Mouse (Mus musculus): ENCODE measurements at regions not wholly inside any gene's neighbourhood (a gene's known extent, or its start where the extent isn't known, plus 50 kb on each side); places are given as distances from the start of the nearest gene placed in this dataset.

DNA sequence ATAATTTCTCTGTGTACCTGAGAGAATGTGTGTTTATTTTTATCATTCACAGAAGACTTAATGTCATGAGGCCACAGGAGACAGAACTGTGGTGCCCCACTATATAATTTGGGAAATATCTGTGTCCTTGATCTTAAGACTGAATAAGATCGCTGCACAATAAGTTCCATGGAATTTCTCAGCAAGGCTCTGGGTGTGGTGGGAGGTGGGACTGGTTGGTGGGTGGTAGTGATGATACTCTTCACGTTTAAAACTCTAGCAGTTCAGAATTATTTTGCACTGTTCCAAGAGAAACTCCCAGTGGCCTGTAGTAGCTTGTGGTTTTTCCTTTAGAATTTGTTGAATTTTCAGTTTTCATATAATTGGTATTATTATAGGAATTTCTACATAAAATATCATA lies 307.4 kb upstream of the Fat3 start:
- Histone ChIP-seq H3K79me2 (ENCODE audit: control insufficient read depth, insufficient read depth, low read length, poor library complexity) (no peaks in the 10 kb centered on the region), H3K27ac (ENCODE audit: control insufficient read depth, low read depth, low read length) (no peak overlapping the region), H3K27me3 (ENCODE audit: control insufficient read depth in 1 of 2, insufficient read depth in 2 of 2, low read length in 2 of 2) (no peaks in the 10 kb centered on the region), H3K9me3 (replicated peaks; ENCODE audit: insufficient read depth, low read length) (no peaks in the 10 kb centered on the region), H3K4me1 (ENCODE audit: control insufficient read depth in 1 of 2, insufficient read depth in 2 of 2, low read length in 2 of 2) (no peaks in the 10 kb centered on the region), H3K4me3 (ENCODE audit: control insufficient read depth in 1 of 2, insufficient read depth in 1 of 2, low read depth in 2 of 2, low read length in 2 of 2) (no peak overlapping the region), H3K36me3 (ENCODE audit: control insufficient read depth in 1 of 2, insufficient read depth in 2 of 2, low read length in 2 of 2) (no peaks in the 10 kb centered on the region), H3K9ac (ENCODE audit: control insufficient read depth, low read depth, low read length, poor library complexity, severe bottlenecking) (no peak overlapping the region)
- TF ChIP-seq MYB (IDR thresholded peaks at IDR 0.05; ENCODE audit: low read depth, low read length), result no peak
- no peak for TF ChIP-seq GABPA (IDR thresholded peaks at IDR 0.05; ENCODE audit: low read depth, low read length)
- no peak for DNase-seq (ENCODE audit: low read depth, low spot score)

- Histone ChIP-seq H3K4me3 (ENCODE audit: control insufficient read depth in 1 of 2, insufficient read depth in 1 of 2, low read depth in 2 of 2, low read length in 2 of 2) (no peak overlapping the region), H3K36me3 (ENCODE audit: control insufficient read depth in 1 of 2, insufficient read depth in 2 of 2, low read length in 2 of 2) (no peaks in the 10 kb centered on the region), H3K27me3 (ENCODE audit: control insufficient read depth in 1 of 2, insufficient read depth in 2 of 2, low read length in 2 of 2) (no peaks in the 10 kb centered on the region), H3K4me1 (ENCODE audit: control insufficient read depth in 1 of 2, insufficient read depth in 2 of 2, low read length in 2 of 2) (no peaks in the 10 kb centered on the region), H3K27ac (ENCODE audit: control insufficient read depth, low read depth, low read length) (no peak overlapping the region), H3K9me3 (replicated peaks; ENCODE audit: insufficient read depth, low read length) (no peaks in the 10 kb centered on the region), H3K79me2 (ENCODE audit: control insufficient read depth, insufficient read depth, low read length, poor library complexity) (no peaks in the 10 kb centered on the region), H3K9ac (ENCODE audit: control insufficient read depth, low read depth, low read length, poor library complexity, severe bottlenecking) (no peak overlapping the region)
- DNase-seq (ENCODE audit: low read depth, low spot score), result no peak
- TF ChIP-seq USF2 (IDR thresholded peaks at IDR 0.05; ENCODE audit: borderline replicate concordance in 1 of 2, insufficient read depth in 1 of 2, low read depth in 1 of 2, low read length in 2 of 2) (no peak), CHD2 (IDR thresholded peaks at IDR 0.05; ENCODE audit: low read length) (no peak), HCFC1 (IDR thresholded peaks at IDR 0.05; ENCODE audit: low read depth, low read length) (no peak), MYB (IDR thresholded peaks at IDR 0.05; ENCODE audit: low read depth, low read length) (no peak), CHD1 (IDR thresholded peaks at IDR 0.05; ENCODE audit: low read depth, low read length) (no peak), MAZ (IDR thresholded peaks at IDR 0.05; ENCODE audit: low read depth, low read length) (no peak), MXI1 (IDR thresholded peaks at IDR 0.05; ENCODE audit: low read depth, low read length) (no peak)
These were observed 271.8 kb upstream of the Fat3 start for GRCm38 (mm10) chr9:16772867-16773266.

DNA sequence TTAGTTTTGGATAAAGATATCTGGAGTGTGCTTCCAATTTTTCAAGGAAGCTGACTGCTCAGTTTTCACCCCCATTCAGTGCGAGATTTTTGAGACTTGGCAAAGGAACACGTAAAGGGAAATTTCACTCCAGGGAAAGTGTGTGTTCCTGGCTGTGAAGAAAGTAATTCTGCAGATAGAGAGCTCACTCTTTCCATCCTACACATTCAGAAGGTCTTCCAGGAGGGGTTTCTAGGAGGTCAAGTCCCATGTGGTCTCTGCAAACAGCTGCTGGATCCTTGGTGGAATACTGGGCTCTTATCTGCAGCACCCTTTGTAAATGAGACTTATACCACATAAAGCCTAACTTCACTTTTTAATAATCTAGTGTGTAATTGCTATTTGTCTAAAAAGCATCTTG lies 226.6 kb upstream of the Fat3 start:
- Histone ChIP-seq H3K9me3 (replicated peaks; ENCODE audit: insufficient read depth, low read length) (no peaks in the 10 kb centered on the region), H3K27ac (ENCODE audit: control insufficient read depth, low read depth, low read length) (no peak overlapping the region)

More for the DNA sequence above, 226.6 kb upstream of the Fat3 start:
- H3K36me3 ChIP-seq (ENCODE audit: control insufficient read depth in 1 of 2, insufficient read depth in 2 of 2, low read length in 2 of 2), result no peaks in the 10 kb centered on the region
- no peak for DNase-seq (ENCODE audit: low read depth, low spot score)
- no peak overlapping the region for H3K9ac ChIP-seq (ENCODE audit: control insufficient read depth, low read depth, low read length, poor library complexity, severe bottlenecking)
- no peaks in the 10 kb centered on the region for H3K79me2 ChIP-seq (ENCODE audit: control insufficient read depth, insufficient read depth, low read length, poor library complexity)
- TF ChIP-seq POLR2AphosphoS2 (IDR thresholded peaks at IDR 0.05; ENCODE audit: low read length) (no peak), UBTF (IDR thresholded peaks at IDR 0.05; ENCODE audit: borderline replicate concordance, insufficient read depth, low read depth, low read length) (no peak), GABPA (IDR thresholded peaks at IDR 0.05; ENCODE audit: low read depth, low read length) (no peak), JUND (IDR thresholded peaks at IDR 0.05; ENCODE audit: low read depth, low read length) (no peak), POLR2A (IDR thresholded peaks at IDR 0.05; ENCODE audit: control insufficient read depth in 1 of 2, insufficient read depth in 1 of 2, low read depth in 1 of 2, low read length in 2 of 2, poor library complexity in 1 of 2) (no peak), MXI1 (IDR thresholded peaks at IDR 0.05; ENCODE audit: low read depth, low read length) (no peak), TBP (IDR thresholded peaks at IDR 0.05; ENCODE audit: low read depth, low read length) (no peak), SMC3 (IDR thresholded peaks at IDR 0.05; ENCODE audit: low read depth, low read length) (no peak), POLR2AphosphoS5 (IDR thresholded peaks at IDR 0.05; ENCODE audit: borderline replicate concordance, low read depth, low read length) (no peak), EP300 (IDR thresholded peaks at IDR 0.05; ENCODE audit: low read depth in 1 of 2, low read length in 2 of 2) (no peak), E2F4 (IDR thresholded peaks at IDR 0.05; ENCODE audit: borderline replicate concordance, low read depth, low read length) (no peak), USF1 (IDR thresholded peaks at IDR 0.05; ENCODE audit: low read depth, low read length) (no peak), ZKSCAN1 (IDR thresholded peaks at IDR 0.05; ENCODE audit: low read depth, low read length) (no peak), ZNF384 (IDR thresholded peaks at IDR 0.05; ENCODE audit: low read depth, low read length) (no peak), ZC3H11A (IDR thresholded peaks at IDR 0.05; ENCODE audit: low read depth, low read length) (no peak), NRF1 (IDR thresholded peaks at IDR 0.05; ENCODE audit: insufficient read depth, low read depth, low read length, poor library complexity, severe bottlenecking) (no peak), CTCF (IDR thresholded peaks at IDR 0.05 in 2 of 3, conservative IDR thresholded peaks at IDR 0.05 in 1 of 3; ENCODE audit: control insufficient read depth in 1 of 3, insufficient read depth in 1 of 3, low read depth in 2 of 3, low read length in 3 of 3, poor library complexity in 1 of 3, severe bottlenecking in 1 of 3) (no peak), CHD1 (IDR thresholded peaks at IDR 0.05; ENCODE audit: low read depth, low read length) (no peak), MAFK (IDR thresholded peaks at IDR 0.05; ENCODE audit: borderline replicate concordance, low read depth, low read length) (no peak)
- no peaks in the 10 kb centered on the region for H3K4me1 ChIP-seq (ENCODE audit: control insufficient read depth in 1 of 2, insufficient read depth in 2 of 2, low read length in 2 of 2)
- H3K27me3 ChIP-seq (ENCODE audit: control insufficient read depth in 1 of 2, insufficient read depth in 2 of 2, low read length in 2 of 2), result no peaks in the 10 kb centered on the region
- no peak overlapping the region for H3K4me3 ChIP-seq (ENCODE audit: control insufficient read depth in 1 of 2, insufficient read depth in 1 of 2, low read depth in 2 of 2, low read length in 2 of 2)
